Mouse (Mus musculus): ENCODE measurements at regions not wholly inside any gene's neighbourhood (a gene's known extent, or its start where the extent isn't known, plus 50 kb on each side); places are given as distances from the start of the nearest gene placed in this dataset.

- no peak for TF ChIP-seq GATA1 (IDR thresholded peaks at IDR 0.05; ENCODE audit: low read length)
- no peak for TF ChIP-seq TAL1 (IDR thresholded peaks at IDR 0.05; ENCODE audit: low read length)
These were observed 110.0 kb upstream of the Ppp1r26 start for GRCm38 (mm10) chr2:28336349-28337309.
